Mouse (Mus musculus): Measurements from ENCODE around the gene Malrd1.

- TF ChIP-seq CEBPB (IDR thresholded peaks at IDR 0.05; ENCODE audit: insufficient read depth, poor library complexity, severe bottlenecking) (no peak), MYOD1 (IDR thresholded peaks at IDR 0.05; ENCODE audit: control insufficient read depth in 1 of 3, insufficient read length in 2 of 3, low read depth in 2 of 3) (no peak), POLR2A (IDR thresholded peaks at IDR 0.05; ENCODE audit: insufficient read length, low read depth) (no peak), MAX (IDR thresholded peaks at IDR 0.05; ENCODE audit: low read depth) (no peak), USF1 (IDR thresholded peaks at IDR 0.05; ENCODE audit: low read depth) (no peak), TCF12 (IDR thresholded peaks at IDR 0.05; ENCODE audit: insufficient read depth, poor library complexity, severe bottlenecking) (no peak), TCF3 (IDR thresholded peaks at IDR 0.05; ENCODE audit: insufficient read length, low read depth) (no peak), E2F4 (IDR thresholded peaks at IDR 0.05; ENCODE audit: insufficient read depth) (no peak), REST (IDR thresholded peaks at IDR 0.05; ENCODE audit: insufficient read depth, insufficient read length) (no peak), POLR2AphosphoS2 (IDR thresholded peaks at IDR 0.05; ENCODE audit: insufficient read length, low read depth) (no peak), SRF (IDR thresholded peaks at IDR 0.05; ENCODE audit: control insufficient read depth, insufficient read length, low read depth) (no peak), MYOG (IDR thresholded peaks at IDR 0.05; ENCODE audit: control insufficient read depth in 1 of 3, insufficient read depth in 1 of 3, insufficient read length in 2 of 3, low read depth in 2 of 3) (no peak)
Observed at GRCm38 (mm10) chr2:15643864-15644263, 117.6 kb downstream of the Malrd1 start.

Measured in myocyte (in vitro differentiated cells).